Mouse (Mus musculus): ENCODE measurements around the gene Tmem8b. TPM values are rescaled to one million over a fixed set of nuclear protein-coding genes. Genes with fewer than 3 reads are reported as not detected.

Gene Tmem8b
- 12.8 and 13.1 TPM in 2 replicates for polyA plus RNA-seq (2016; fragmentation: Nextera tagmentation; extraction: Ambion mirVana)

DNA sequence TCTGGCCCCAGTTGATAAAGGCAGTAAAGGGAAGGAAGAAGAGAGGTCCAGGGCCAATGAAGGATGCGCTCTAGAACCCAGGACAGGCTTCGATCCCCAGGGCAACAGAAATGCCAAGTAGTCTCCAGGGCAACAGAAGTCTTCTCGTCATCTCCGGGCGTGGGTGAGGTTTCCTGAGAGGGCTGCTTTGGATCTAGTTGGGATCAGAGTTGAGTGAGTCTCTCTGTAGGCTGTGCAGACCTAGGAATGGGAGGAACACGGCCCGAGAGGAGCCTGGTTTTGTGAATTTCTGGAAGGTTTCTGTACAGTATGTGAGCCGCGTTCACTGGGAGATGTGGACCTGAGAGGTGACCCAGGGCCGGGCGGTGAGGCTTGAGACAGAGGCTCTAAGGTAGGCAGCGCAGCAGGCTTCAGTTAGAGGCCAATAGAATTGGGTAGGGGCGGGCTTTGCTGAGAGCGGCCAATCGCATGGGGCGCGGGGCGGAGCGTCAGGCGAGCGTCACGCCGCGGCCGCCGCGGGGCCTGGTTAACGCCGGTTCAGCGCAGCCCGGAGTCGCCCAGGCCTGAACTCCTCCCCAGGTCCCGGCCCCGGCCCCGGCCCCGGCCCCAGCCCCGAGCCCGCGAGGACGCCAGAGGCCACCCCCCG is at the start of gene Tmem8b, which contains the start of gene Fam221b:
Gene Tmem8b, plus strand, starts transcription at position 190 of the 646 bp plus-strand sequence.
Gene Fam221b, minus strand, starts transcription at position 364 of the 646 bp plus-strand sequence.
- H3K4me3 ChIP-seq (replicated peaks) = peak within 1 kb of the TSS; percentile 77
- H3K27ac ChIP-seq = no peak within 1 kb of the TSS; the same call in 1 of the 2 replicates
- H3K9me3 ChIP-seq = no peaks in the 10 kb centered on the region
- peak within 1 kb of the TSS; percentile 84 for H3K9ac ChIP-seq
- H3K4me2 ChIP-seq = peak within 1 kb of the TSS; percentile 85
- 4% methylated on average over 24 of the region's 41 CpGs for WGBS
- no peaks in the 10 kb centered on the region for H3K36me3 ChIP-seq (replicated peaks)
- peaks cover 39% of the 10 kb centered on the region for H3K4me1 ChIP-seq
- H3K27me3 ChIP-seq = peaks cover 22% of the 10 kb centered on the region
- peak; percentile 95 for ATAC-seq (ENCODE audit: low FRiP score)

DNA sequence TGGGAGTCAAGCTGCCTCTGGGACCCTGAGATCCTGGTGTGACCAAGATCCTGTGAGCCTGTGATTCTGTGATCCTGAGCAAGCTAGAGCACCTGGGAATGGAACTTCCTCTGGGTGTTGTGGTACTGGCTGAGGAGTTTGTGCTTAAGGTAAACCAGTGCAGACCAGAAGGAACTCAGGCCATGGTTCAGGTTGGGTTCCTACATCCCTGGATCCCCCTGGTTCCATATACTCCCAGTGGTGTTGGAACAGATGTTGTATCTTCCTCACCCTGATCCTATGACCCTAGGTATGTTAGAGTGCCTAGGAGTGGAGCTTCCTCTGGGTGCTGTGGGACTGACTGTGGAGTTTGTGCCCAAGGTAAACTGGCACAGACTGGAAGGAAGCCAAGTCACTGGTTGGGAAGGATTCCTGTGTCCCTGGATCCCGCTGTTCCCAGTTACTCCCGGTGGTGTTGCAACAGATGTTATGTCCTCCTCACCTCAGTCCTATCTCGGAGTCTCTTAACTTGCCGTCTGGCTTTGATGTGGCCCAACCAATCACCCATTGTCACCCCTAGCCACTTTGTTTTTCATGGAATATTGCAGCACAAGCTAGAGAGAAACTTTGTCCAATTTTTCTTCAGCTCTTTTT is 48.5 kb upstream of the Tmem8b start:
- H3K9ac ChIP-seq = no peak overlapping the region
- H3K9me3 ChIP-seq = peaks cover 8% of the 10 kb centered on the region
- H3K4me1 ChIP-seq = no peaks in the 10 kb centered on the region
- no peak overlapping the region for H3K4me2 ChIP-seq
- H3K27me3 ChIP-seq = peaks cover 6% of the 10 kb centered on the region; the same call in 1 of the 2 replicates
- ATAC-seq (ENCODE audit: low FRiP score) = no peak
- H3K4me3 ChIP-seq (replicated peaks) = no peak overlapping the region
- WGBS = 84% methylated on average over 4 of the region's 4 CpGs
- no peaks in the 10 kb centered on the region for H3K36me3 ChIP-seq (replicated peaks)
- H3K27ac ChIP-seq = no peak overlapping the region

- peaks cover 12% of the 10 kb centered on the region for H3K27me3 ChIP-seq
- peak; percentile 28; the same call in 1 of the 2 replicates for ATAC-seq (ENCODE audit: low FRiP score)
- H3K27ac ChIP-seq = no peak overlapping the region
- H3K9ac ChIP-seq = no peak overlapping the region
- no peaks in the 10 kb centered on the region for H3K36me3 ChIP-seq (replicated peaks)
- WGBS = 38% methylated on average over 20 of the region's 20 CpGs
- H3K4me3 ChIP-seq (replicated peaks) = no peak overlapping the region
- H3K4me2 ChIP-seq = 0 out of 2 replicates have a peak overlapping the region, but pooled peaks have one; percentile 21
- H3K9me3 ChIP-seq = peaks cover 13% of the 10 kb centered on the region
- H3K4me1 ChIP-seq = peaks cover 37% of the 10 kb centered on the region
These were observed 39.5 kb upstream of the Tmem8b start for GRCm38 (mm10) chr4:43629106-43629817.

GRCm38 (mm10) chr4:43630030-43630581 is 38.7 kb upstream of the Tmem8b start:
- ATAC-seq (ENCODE audit: low FRiP score) = peak; percentile 66
- peaks cover 37% of the 10 kb centered on the region for H3K4me1 ChIP-seq
- peak overlapping the region; percentile 94 for H3K4me2 ChIP-seq
- no peaks in the 10 kb centered on the region for H3K36me3 ChIP-seq (replicated peaks)
- H3K4me3 ChIP-seq (replicated peaks) = no peak overlapping the region
- peaks cover 7% of the 10 kb centered on the region for H3K9me3 ChIP-seq
- no peak overlapping the region for H3K9ac ChIP-seq
- H3K27ac ChIP-seq = peak overlapping the region; percentile 78; the same call in 1 of the 2 replicates
- peaks cover 12% of the 10 kb centered on the region for H3K27me3 ChIP-seq
- 3% methylated on average over 5 of the region's 5 CpGs for WGBS

GRCm38 (mm10) chr4:43630671-43631045 is 38.1 kb upstream of the Tmem8b start:
- H3K9ac ChIP-seq = peak overlapping the region; percentile 90; the same call in 1 of the 2 replicates
- ATAC-seq (ENCODE audit: low FRiP score) = peak; percentile 19; the same call in 1 of the 2 replicates
- H3K36me3 ChIP-seq (replicated peaks) = no peaks in the 10 kb centered on the region
- WGBS = 16% methylated on average over 5 of the region's 5 CpGs
- H3K4me3 ChIP-seq (replicated peaks) = peak overlapping the region; percentile 65; the same call in 1 of the 2 replicates
- H3K27ac ChIP-seq = peak overlapping the region; percentile 78
- H3K9me3 ChIP-seq = 0 out of 2 replicates have a peak, but pooled peaks cover 2% of the 10 kb centered on the region
- H3K4me2 ChIP-seq = peak overlapping the region; percentile 94
- H3K27me3 ChIP-seq = peaks cover 12% of the 10 kb centered on the region
- H3K4me1 ChIP-seq = peaks cover 37% of the 10 kb centered on the region

- peak within 1 kb of the TSS; percentile 90 for H3K9ac ChIP-seq
- H3K9me3 ChIP-seq = 0 out of 2 replicates have a peak, but pooled peaks cover 2% of the 10 kb centered on the region
- H3K4me1 ChIP-seq = peaks cover 37% of the 10 kb centered on the region
- H3K36me3 ChIP-seq (replicated peaks) = no peaks in the 10 kb centered on the region
- H3K4me2 ChIP-seq = peak within 1 kb of the TSS; percentile 94
- H3K27me3 ChIP-seq = peaks cover 12% of the 10 kb centered on the region
- H3K4me3 ChIP-seq (replicated peaks) = peak within 1 kb of the TSS; percentile 65
- H3K27ac ChIP-seq = peak within 1 kb of the TSS; percentile 78
- WGBS = 2% methylated on average over 24 of the region's 70 CpGs
- peak; percentile 60 for ATAC-seq (ENCODE audit: low FRiP score)
These were observed 37.5 kb upstream of the Tmem8b start, which contains the start of gene Npr2 for GRCm38 (mm10) chr4:43631046-43631955. Gene Npr2, plus strand, starts transcription at chr4:43631935.

DNA sequence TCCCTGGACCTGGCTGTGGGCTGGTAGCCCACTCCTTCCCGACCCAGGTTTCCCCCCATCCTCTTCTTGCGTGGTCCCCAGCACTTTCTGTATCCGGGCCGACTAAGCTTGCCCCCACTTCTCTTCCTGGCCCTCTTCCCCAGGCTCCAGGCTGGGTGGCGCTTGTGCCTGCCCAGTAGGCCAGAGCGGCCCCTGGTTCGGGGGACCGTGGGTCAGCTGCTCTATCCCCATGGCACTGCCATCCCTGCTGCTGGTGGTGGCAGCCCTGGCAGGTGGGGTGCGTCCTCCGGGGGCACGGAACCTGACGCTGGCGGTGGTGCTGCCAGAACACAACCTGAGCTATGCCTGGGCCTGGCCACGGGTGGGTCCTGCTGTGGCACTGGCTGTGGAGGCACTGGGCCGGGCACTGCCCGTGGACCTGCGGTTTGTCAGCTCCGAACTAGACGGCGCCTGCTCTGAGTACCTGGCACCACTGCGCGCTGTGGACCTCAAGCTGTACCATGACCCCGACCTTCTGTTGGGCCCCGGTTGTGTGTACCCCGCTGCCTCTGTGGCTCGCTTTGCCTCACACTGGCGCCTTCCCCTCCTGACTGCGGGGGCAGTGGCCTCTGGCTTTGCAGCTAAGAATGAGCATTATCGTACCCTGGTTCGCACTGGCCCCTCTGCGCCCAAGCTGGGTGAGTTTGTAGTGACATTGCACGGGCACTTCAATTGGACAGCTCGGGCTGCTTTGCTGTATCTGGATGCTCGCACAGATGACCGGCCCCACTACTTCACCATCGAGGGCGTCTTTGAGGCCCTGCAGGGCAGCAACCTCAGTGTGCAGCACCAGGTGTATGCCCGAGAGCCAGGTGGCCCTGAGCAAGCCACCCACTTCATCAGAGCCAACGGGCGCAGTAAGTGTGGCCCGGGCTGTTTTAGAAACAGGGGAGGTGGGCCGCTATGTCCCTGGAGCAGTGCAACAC is 36.5 kb upstream of the Tmem8b start:
- H3K9ac ChIP-seq = peak overlapping the region; percentile 90
- WGBS = 50% methylated on average over 42 of the region's 42 CpGs
- H3K4me3 ChIP-seq (replicated peaks) = peak overlapping the region; percentile 65
- no peaks in the 10 kb centered on the region for H3K9me3 ChIP-seq
- peak overlapping the region; percentile 94 for H3K4me2 ChIP-seq
- peak overlapping the region; percentile 78; the same call in 1 of the 2 replicates for H3K27ac ChIP-seq
- peaks cover 37% of the 10 kb centered on the region for H3K4me1 ChIP-seq
- ATAC-seq (ENCODE audit: low FRiP score) = 0 out of 2 replicates have a peak, but pooled peaks have one; percentile 13
- peaks cover 12% of the 10 kb centered on the region for H3K27me3 ChIP-seq
- no peaks in the 10 kb centered on the region for H3K36me3 ChIP-seq (replicated peaks)

DNA sequence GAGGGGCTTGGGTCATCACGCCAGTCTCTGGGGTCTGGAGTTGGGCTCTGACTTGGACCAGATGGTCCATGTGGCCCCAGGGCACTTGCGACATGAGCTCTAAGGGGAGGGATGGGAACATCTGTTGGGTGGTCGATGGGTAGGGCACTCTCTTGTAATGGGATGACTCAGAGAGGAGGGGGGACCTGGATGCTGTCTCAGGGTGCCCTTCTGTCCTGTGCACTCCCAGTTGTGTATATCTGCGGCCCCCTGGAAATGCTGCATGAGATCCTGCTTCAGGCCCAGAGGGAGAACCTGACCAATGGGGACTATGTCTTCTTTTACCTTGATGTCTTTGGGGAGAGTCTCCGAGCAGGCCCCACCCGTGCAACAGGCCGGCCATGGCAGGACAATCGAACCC is 35.5 kb upstream of the Tmem8b start:
- peaks cover 12% of the 10 kb centered on the region for H3K27me3 ChIP-seq
- no peak overlapping the region for H3K27ac ChIP-seq
- peaks cover 37% of the 10 kb centered on the region for H3K4me1 ChIP-seq
- no peaks in the 10 kb centered on the region for H3K9me3 ChIP-seq
- ATAC-seq (ENCODE audit: low FRiP score) = no peak
- H3K4me3 ChIP-seq (replicated peaks) = no peak overlapping the region
- no peak overlapping the region for H3K9ac ChIP-seq
- peak overlapping the region; percentile 94 for H3K4me2 ChIP-seq
- 85% methylated on average over 8 of the region's 8 CpGs for WGBS
- H3K36me3 ChIP-seq (replicated peaks) = no peaks in the 10 kb centered on the region

DNA sequence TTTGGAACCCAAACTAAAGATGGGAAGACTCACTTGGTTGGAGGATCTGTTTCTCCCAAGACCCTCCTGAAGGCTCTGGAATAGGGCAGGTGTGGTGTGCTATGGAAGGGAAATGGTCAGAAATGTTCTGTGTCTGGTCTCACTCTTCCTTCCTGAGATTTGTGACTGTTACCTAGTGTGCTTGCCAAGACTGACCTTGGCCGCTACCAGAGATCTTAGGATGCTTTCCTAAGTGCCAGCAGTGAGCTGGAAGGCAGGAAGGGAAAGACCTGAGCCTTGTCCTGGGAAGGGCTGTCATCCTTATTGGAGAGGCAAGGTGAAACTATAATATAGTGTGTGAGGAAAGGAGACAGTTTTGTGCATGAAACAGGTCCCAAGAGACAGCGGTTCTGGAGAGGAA is 35.0 kb upstream of the Tmem8b start:
- Histone ChIP-seq H3K27ac (no peak overlapping the region), H3K9ac (no peak overlapping the region), H3K4me3 (replicated peaks) (no peak overlapping the region), H3K36me3 (replicated peaks) (no peaks in the 10 kb centered on the region), H3K4me1 (peaks cover 37% of the 10 kb centered on the region), H3K9me3 (no peaks in the 10 kb centered on the region), H3K4me2 (peak overlapping the region; percentile 94; the same call in 1 of the 2 replicates), H3K27me3 (peaks cover 12% of the 10 kb centered on the region)
- ATAC-seq (ENCODE audit: low FRiP score) = no peak
- WGBS = 96% methylated on average over 2 of the region's 2 CpGs

DNA sequence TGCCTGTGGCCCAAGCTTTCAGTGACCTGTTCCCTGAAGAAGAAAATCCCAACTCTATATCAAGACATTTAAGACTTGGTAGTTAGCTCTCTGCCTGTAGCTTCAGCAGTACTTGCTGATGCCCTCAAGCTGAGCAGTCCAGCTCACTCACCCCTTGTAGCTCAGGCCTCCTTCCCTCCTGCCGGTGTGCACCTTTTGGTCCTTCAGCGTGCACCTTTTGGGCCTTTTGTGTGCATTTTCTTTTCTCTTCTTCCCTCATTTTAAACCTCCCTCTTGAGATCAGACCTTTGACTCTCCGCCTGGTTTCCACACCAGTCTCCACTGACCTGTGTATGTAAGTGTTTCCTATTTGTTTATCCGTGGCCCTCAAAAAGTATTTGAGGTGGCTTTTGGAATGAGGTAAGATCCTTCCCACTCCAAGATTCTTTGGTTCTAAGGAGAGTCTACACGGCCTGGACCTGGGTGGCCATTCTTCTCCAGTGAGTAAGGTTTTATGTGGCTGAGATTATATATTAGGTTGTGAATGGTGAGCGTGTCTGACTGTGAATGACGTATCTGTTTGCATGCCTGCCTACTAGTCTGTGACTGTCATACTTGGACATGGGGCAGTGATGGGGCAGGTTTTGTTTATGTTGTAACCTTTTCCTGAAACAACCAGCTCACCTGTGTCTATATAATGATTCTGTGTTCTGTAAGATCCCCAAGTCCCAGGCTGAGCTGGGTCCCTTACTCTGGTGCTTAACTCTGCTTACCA is 34.0 kb upstream of the Tmem8b start:
- H3K27ac ChIP-seq = no peak overlapping the region
- H3K4me3 ChIP-seq (replicated peaks) = no peak overlapping the region
- H3K36me3 ChIP-seq (replicated peaks) = no peaks in the 10 kb centered on the region
- H3K27me3 ChIP-seq = peaks cover 12% of the 10 kb centered on the region
- no peak overlapping the region for H3K4me2 ChIP-seq
- H3K9ac ChIP-seq = no peak overlapping the region
- 87% methylated on average over 7 of the region's 7 CpGs for WGBS
- peaks cover 33% of the 10 kb centered on the region for H3K4me1 ChIP-seq
- ATAC-seq (ENCODE audit: low FRiP score) = no peak
- no peaks in the 10 kb centered on the region for H3K9me3 ChIP-seq

All from forebrain, embryonic 12.5 days (tissue).